Mouse (Mus musculus) myocyte (in vitro differentiated cells): ENCODE measurements around the gene Cuedc1. TPM values are rescaled to one million over a fixed set of nuclear protein-coding genes. Genes with fewer than 3 reads are reported as not detected.
A peak's percentile ranks its signal among the peaks of the same experiment; 100 is the strongest.

Experiments used
- H3K27me3 ChIP-seq: one replicate; pipeline ENCODE4 v1.6.1; 2011; ENCODE audit not compliant: control insufficient read depth, insufficient read depth, insufficient read length
- H3K36me3 ChIP-seq: one replicate; pipeline ENCODE4 v1.6.1; 2011; ENCODE audit not compliant: control insufficient read depth, insufficient read depth
- H3K4me2 ChIP-seq: one replicate; pipeline ENCODE4 v1.6.1; 2011; ENCODE audit warnings: low read depth, control low read depth
- H3K4me3 ChIP-seq: one replicate; pipeline ENCODE4 v1.5.1; 2011; ENCODE audit warnings: mild to moderate bottlenecking, control low read depth, moderate library complexity
- H3K79me2 ChIP-seq: one replicate; pipeline ENCODE4 v1.6.1; 2011; ENCODE audit not compliant: control insufficient read depth, insufficient read depth
- H3ac ChIP-seq: one replicate; pipeline ENCODE4 v1.6.1; 2011; ENCODE audit not compliant: control insufficient read depth, insufficient read length
- E2F4 ChIP-seq: IDR thresholded peaks from one replicate; pipeline ENCODE4 v1.6.1; 2011; ENCODE audit warnings: mild to moderate bottlenecking, control low read depth, moderate library complexity; ENCODE audit not compliant: insufficient read depth
- MYOD1 ChIP-seq, 3 experiments: IDR thresholded peaks; one replicate each; pipeline ENCODE4 v1.6.1; 2011; ENCODE audit warnings: control low read depth in 2 of 3, low read depth in 2 of 3, mild to moderate bottlenecking in 2 of 3, moderate library complexity in 1 of 3; ENCODE audit not compliant: insufficient read length in 2 of 3, control insufficient read depth in 1 of 3
- REST ChIP-seq: IDR thresholded peaks from one replicate; pipeline ENCODE4 v1.6.1; 2011; ENCODE audit warnings: mild to moderate bottlenecking, control low read depth, moderate library complexity; ENCODE audit not compliant: insufficient read depth, insufficient read length
- SRF ChIP-seq: IDR thresholded peaks from one replicate; pipeline ENCODE4 v1.6.1; 2011; ENCODE audit warnings: low read depth; ENCODE audit not compliant: control insufficient read depth, insufficient read length
- TCF3 ChIP-seq: IDR thresholded peaks from one replicate; pipeline ENCODE4 v1.6.1; 2011; ENCODE audit warnings: low read depth, control low read depth; ENCODE audit not compliant: insufficient read length
- polyA plus RNA-seq: library from polyadenylated mRNA; unstranded; fragments of >200 nt; fragmentation: generic; extraction: Trizol; gene quantifications from one replicate; pipeline ENCODE4 v1.2.1, GENCODE M21; 2012; ENCODE audit warnings: missing spikeins

Cuedc1 gene
- polyA plus RNA-seq, 1 experiment: 40.8 TPM

DNA sequence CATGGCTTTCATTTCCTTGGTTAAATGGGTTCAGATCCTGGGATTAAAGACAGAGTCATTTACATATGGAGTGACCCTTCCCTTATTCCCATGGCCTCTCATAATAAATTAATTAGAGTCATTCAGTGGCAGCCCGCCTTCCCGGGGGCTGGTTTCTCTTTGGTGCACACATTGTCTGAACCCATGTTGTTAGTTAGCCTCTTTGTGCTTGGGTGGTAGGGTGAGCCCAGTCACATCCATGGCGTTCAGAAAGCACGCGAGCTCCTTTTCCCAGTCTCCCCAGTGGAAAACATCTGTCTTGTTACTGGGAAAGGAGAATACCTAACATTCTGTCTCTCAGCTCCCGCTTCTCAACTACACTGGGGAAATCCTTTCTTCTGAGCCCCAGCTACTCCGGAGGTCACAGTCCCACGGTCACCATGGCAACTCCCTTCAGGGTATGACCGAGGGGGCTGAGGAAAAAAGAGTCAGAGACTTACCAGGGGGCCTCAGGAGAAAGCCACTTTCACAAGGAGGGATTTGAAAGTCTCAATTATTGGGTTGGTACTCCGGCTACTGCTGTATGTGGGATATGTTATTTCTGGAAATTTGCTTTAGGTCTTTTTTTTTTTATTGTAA is 143.0 kb downstream of the Cuedc1 start:
- H3K4me3 ChIP-seq: no peak overlapping the region
- H3K27me3 ChIP-seq: no peaks in the 10 kb centered on the region
- H3K36me3 ChIP-seq: no peaks in the 10 kb centered on the region
- H3K79me2 ChIP-seq: no peaks in the 10 kb centered on the region
- H3K4me2 ChIP-seq: no peak overlapping the region
- no peak for TF ChIP-seq E2F4
- TF ChIP-seq REST: no peak
- no peak for TF ChIP-seq TCF3
- no peak for TF ChIP-seq MYOD1 (IDR thresholded peaks at IDR 0.05; ENCODE audit: control insufficient read depth in 1 of 3, insufficient read length in 2 of 3, low read depth in 2 of 3)
- no peak for TF ChIP-seq SRF
- H3ac ChIP-seq: no peak overlapping the region

- no peak for TF ChIP-seq TCF3
- TF ChIP-seq SRF: peak; percentile 92
- no peaks in the 10 kb centered on the region for H3K79me2 ChIP-seq
These were observed 143.8 kb downstream of the Cuedc1 start for GRCm38 (mm10) chr11:88241468-88242301.

More at GRCm38 (mm10) chr11:88241468-88242301, 143.8 kb downstream of the Cuedc1 start:
- no peak overlapping the region for H3ac ChIP-seq
- H3K27me3 ChIP-seq: no peaks in the 10 kb centered on the region
- H3K4me2 ChIP-seq: no peak overlapping the region
- H3K36me3 ChIP-seq: no peaks in the 10 kb centered on the region
- no peak overlapping the region for H3K4me3 ChIP-seq

Other genes with a start within 250 kb of the Cuedc1 start
- gene Mks1, start 244.8 kb upstream of the Cuedc1 start, polyA plus RNA-seq: 6.6 TPM
- gene Epx, start 222.5 kb upstream of the Cuedc1 start, polyA plus RNA-seq: not detected
- gene Olfr462, start 205.8 kb upstream of the Cuedc1 start, polyA plus RNA-seq: not detected
- not detected for gene Olfr463, start 200.7 kb upstream of the Cuedc1 start, polyA plus RNA-seq
- not detected for gene Olfr464, start 177.1 kb upstream of the Cuedc1 start, polyA plus RNA-seq
- gene Dynll2, start 110.5 kb upstream of the Cuedc1 start, polyA plus RNA-seq: 74.0 TPM
- gene Srsf1, start 50.7 kb upstream of the Cuedc1 start, polyA plus RNA-seq: 69.9 TPM
- 17.7 TPM for gene Vezf1, start 29.8 kb upstream of the Cuedc1 start, polyA plus RNA-seq
- gene Mrps23, start 106.3 kb downstream of the Cuedc1 start, polyA plus RNA-seq: 319 TPM
- gene Ccdc182, start 196.0 kb downstream of the Cuedc1 start, polyA plus RNA-seq: not detected